Mouse (Mus musculus): ENCODE measurements at regions not wholly inside any gene's neighbourhood (a gene's known extent, or its start where the extent isn't known, plus 50 kb on each side); places are given as distances from the start of the nearest gene placed in this dataset.
"Not testable (repeated sequence)": the region's sequence is repeated elsewhere in the genome, so short reads cannot be mapped to it uniquely, and the experiment has no call there.

- TF ChIP-seq CTCF (IDR thresholded peaks at IDR 0.05; ENCODE audit: control insufficient read depth, insufficient read depth, insufficient read length); MYOG (IDR thresholded peaks at IDR 0.05; ENCODE audit: control insufficient read depth, extremely low read depth, insufficient read length); USF1 (IDR thresholded peaks at IDR 0.05; ENCODE audit: low read depth); CEBPB (IDR thresholded peaks at IDR 0.05; ENCODE audit: low read depth); MAX (IDR thresholded peaks at IDR 0.05); MYOD1 (IDR thresholded peaks at IDR 0.05; ENCODE audit: control insufficient read depth, insufficient read length, low read depth); FOSL1 (IDR thresholded peaks at IDR 0.05; ENCODE audit: insufficient read depth, low read length, poor library complexity, severe bottlenecking): not testable (repeated sequence)
Measured at GRCm38 (mm10) chr1:73621121-73621520, 503.1 kb downstream of the Tns1 start.

Measured in C2C12 (cell line).